Mouse (Mus musculus) cerebellum, adult 18-20 months (tissue): ENCODE measurements at regions not wholly inside any gene's neighbourhood (a gene's known extent, or its start where the extent isn't known, plus 50 kb on each side); places are given as distances from the start of the nearest gene placed in this dataset.
"Not testable (repeated sequence)": the region's sequence is repeated elsewhere in the genome, so short reads cannot be mapped to it uniquely, and the experiment has no call there.

Experiments
- DNase-seq, 2 experiments: peaks; one replicate each; pipeline ENCODE4 v3.0.0; 2021

DNA sequence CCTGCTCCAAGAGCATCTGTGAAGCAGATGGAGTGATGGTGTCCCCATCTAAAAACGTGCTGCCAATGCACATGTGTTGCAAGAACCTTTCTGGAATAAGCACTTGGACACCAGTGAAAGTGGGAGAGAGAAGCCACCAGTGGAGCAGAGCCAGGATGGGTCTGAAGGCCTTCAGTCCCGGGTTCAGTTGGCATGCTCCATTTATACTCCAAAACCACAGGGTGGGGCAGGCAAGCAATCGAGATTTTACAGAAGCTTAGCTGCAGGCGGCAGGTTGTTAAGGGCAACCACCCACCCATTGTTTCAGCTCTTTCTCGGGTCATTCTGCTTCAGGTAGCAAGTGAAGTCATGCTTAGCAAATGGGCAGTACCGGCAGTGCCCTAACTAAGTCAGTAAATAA is 51.8 kb upstream of the Sv2b start:
- peak; percentile 28 to 38 for DNase-seq

GRCm38 (mm10) chr7:75362541-75362940 is 53.5 kb upstream of the Sv2b start:
- no peak for DNase-seq

GRCm38 (mm10) chr7:75365480-75365879 is 56.4 kb upstream of the Sv2b start:
- no peak for DNase-seq

DNA sequence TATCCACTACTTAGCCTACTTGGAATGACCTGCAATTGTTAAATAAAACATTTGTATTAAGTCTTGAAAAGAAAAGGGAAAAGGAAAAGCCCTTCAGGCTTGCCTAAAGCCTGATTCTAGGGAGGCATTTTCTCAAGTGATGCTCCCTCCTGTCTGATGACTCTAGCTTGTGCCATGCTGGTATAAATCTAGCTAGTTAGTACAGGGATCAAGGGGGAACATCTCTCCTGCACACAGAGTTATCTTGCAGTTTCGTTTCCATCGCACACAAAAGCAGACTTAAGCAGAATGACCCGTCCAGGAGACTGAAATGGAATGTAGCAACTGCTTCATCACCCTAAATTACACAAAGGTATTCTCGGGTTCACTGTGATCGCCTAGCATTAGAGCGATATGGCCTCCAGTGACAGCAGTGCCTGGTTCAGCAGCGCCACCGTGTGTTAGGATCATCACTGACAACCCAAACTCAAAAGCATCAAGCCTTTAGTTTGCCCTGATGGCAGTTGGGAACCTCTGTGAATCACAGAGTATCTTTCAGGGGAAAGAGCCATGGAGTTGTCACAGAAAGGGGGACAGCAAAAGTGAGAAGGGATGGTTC is 57.3 kb upstream of the Sv2b start:
- peak; percentile 90 to 93 for DNase-seq

GRCm38 (mm10) chr7:75368315-75368714 is 59.3 kb upstream of the Sv2b start:
- DNase-seq: no peak

- DNase-seq: no peak
Measured at GRCm38 (mm10) chr7:75369366-75369765, 60.3 kb upstream of the Sv2b start.

DNA sequence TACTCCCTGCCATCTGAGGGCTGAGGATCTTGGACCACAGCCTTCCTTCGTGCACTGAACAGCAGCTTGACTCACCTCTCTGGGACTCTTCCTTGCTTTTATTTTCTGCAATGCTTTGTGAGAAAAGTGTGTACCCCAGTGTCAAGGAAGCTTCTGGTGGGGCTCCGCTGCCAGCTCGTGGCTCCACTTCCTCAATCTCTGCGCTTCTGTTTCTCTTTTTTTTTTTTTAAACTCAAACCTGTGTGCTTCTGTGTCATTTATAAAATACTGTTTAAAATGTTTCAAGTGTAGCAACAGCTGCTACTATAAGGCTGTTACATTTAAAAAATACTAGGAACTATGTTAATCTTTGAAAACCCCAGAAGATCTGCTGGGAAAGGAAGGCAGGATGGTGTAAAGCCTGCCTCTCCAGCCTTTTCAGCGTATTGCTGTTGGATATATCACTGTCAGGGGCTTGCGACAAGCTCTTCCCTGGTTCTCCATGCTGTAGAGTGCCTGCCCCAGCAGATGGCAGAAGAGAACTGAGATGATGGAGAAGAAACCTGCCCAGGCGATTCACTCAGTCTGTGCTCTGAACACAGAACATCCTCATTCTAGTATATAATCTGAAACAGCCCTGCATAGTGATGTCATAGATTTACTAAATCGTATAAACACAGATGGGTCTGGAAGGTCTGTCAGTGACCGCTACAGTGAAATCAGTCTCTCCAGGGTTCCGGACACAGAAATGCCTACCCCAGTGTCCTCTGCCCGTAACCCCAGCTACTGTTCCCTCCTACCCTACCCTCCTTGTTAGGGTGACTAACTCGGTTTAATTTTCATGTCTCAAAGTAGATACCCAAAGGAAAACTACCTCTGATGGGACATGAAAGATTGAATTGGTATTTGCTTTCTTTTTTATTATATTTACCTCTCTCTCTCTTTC is 61.8 kb upstream of the Sv2b start:
- peak; percentile 81 to 86 for DNase-seq

- no peak for DNase-seq
Measured at GRCm38 (mm10) chr7:75371520-75371876, 62.4 kb upstream of the Sv2b start.

DNA sequence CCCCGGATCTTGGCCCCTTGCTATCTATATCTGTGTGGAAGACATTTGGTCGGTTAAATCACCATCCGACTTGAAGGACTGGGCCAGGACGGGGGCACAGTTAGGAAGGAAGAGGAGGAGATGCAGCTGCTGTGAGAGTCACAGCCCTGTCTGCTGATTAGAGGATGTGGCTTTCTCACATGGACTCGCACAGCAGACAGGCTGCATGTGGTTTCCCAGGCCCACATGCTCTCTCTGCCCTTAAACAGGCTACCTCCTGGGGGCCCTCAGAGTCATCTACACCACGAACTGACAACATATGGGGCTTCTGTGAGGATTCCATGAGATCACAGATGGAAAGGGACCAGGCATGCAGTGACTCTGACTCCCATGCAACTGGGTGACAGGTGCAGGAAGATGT is 62.9 kb upstream of the Sv2b start:
- peak; percentile 18 to 32 for DNase-seq

DNA sequence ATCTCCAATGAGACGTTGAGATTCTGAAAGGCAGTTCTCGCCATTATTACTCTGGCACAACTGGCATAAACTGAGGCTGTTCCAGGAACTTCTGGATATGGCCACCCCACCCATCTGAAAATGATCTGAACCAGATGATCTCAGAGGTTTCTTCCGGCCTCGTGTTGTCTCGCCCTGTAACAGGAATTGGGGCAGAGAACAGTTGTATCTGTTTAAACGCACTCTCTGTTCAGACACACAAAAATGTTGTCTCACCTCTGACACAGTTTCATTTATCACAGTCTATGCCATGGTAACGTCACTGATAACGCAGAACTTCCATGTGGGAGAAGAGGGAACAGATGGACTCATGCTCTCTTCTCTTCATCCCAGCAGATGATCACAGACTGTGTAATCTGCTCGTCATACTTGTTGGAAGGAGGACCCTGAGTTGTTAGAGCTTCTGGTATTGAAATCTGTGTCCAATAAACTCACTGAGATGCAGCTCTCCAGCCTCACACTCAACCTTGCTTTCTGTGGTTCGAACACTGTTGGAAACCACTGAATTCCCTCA is 63.9 kb upstream of the Sv2b start:
- no peak for DNase-seq

DNA sequence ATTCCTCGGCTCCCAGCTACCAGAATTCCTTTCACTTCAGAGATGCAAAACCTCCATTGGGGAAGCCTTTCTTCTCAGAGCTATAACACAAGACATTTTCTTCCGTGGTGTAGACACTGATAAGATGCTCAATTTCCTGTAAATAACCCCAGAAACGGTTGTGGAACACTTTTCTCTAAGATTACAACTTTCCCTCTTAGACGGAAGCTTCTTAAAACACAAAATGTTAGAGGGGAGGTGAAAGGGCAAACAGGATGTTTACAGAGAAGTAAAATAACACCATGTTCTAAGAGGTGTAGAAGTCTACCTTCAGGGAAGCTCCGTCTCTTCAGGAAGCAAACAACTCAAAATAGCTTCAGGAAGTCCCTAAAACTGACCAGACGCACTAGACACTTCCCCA is 65.4 kb upstream of the Sv2b start:
- no peak for DNase-seq

- DNase-seq: no peak
Measured at GRCm38 (mm10) chr7:75379595-75379994, 70.5 kb upstream of the Sv2b start.

GRCm38 (mm10) chr7:75384506-75384911 is 70.8 kb upstream of the Akap13 start:
- no peak for DNase-seq

DNA sequence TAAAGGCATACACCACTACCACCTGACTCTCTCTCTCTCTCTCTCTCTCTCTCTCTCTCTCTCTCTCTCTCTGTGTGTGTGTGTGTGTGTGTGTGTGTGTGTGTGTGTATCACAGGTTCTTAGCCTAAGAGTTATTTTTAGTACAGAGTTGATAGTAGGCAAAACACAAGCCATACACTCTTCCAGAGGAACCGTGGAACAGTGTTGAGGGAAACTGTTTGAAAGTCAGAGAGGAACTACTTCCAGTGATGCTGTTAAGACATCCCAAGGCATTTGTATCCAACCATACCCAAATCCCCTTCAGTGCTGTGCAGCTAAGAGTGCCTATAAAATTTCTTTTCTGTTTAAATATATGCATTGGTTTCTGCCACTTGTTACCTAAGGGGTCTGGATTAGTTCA is 68.3 kb upstream of the Akap13 start:
- no peak for DNase-seq

GRCm38 (mm10) chr7:75387821-75388431 is 67.4 kb upstream of the Akap13 start:
- DNase-seq: no peak

- DNase-seq: no peak
Measured at GRCm38 (mm10) chr7:75390162-75390561, 65.2 kb upstream of the Akap13 start.

- DNase-seq: no peak
Measured at GRCm38 (mm10) chr7:75392783-75393182, 62.6 kb upstream of the Akap13 start.

DNA sequence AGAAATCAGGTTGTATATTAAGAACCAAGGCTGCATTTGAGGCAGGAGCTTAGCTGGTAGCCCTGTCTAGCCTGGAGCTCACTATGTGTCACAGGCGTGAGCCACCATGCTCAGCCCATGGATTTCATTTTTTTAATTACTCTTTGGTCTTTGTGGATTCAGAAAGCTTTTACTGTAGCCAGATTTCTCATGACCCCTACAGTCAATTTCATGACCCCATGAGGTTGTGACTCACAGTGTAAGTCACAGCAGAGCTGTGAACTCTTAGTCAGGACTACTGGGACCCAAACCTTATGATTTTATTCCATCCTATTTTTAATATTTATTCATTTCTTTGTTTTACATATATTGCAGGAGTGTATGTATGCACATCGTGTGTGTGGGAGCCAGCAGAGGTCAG is 61.9 kb upstream of the Akap13 start:
- DNase-seq: no peak

DNA sequence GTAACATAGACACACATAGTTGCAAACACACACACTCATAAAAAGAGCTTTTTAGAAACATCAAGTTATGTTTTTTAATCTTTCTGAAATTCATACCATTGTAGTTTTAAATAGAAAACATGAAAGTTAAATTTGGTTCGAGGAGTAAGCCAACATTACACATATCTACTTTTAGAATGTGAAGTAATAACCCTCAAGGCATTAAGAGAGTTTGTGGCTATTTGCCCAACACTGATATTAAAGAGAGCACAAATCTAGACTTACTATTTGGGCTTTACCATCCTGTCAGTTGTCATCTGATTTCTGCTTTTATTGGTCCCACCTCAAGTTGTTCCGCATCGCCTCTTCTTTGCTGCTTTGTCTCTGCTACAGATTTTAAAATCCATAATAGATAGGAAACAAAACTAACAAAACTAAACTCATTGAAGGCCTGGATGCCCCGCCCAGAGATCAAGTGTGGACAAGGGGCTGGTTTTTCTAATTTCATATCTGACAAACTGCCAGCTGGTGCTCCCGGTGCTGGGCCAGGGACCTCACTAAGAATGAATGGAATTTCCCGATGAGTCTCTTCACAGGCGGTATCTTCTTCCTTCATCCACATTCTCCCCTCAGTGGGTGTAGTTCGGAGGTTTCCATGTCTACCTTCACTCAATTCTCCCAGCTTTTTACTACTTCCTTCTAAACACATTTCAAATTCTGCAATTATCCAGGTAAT is 60.3 kb upstream of the Akap13 start:
- DNase-seq: no peak

- DNase-seq: no peak
Measured at GRCm38 (mm10) chr7:75397559-75397958, 57.8 kb upstream of the Akap13 start.

- not testable (repeated sequence) for DNase-seq
Measured at GRCm38 (mm10) chr7:75398480-75398879, 56.9 kb upstream of the Akap13 start.

DNA sequence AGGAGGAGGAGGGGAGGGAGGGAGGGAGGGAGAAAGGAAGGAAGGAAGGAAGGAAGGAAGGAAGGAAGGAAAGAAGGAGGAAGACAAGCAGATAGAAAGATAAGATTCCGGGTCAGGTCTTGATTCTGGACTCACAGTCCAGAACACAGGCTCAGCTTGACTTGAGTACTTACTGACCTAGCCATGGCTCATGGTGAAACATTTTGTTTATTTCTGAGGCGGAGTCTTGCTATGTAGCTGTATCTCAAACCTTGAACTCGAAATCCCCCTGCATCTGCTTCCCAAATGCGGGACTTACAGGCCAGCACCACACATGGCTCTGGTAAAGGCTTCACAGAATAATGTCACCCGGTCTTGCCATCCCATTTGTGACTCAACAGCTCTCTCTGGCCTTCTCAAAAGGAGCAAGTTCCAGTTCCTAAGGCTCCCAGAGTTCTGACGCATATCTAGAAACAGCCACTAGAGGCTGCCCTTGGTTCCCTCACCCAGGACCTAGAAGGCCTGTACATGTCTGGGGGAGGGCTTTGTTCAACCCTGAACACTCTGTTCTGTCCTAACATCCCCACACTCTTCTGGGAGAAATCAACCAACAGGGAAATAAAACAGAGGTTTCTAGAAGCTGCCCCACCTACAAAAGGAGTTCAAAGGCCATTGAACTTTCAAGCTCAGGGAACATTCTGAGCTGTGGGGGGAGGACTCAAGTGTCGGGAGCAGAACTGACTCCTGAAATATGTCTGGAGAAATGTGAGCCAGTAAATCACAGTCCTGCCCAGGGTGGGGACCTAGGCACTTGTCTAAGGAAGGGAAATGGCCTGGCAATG is 56.2 kb upstream of the Akap13 start:
- DNase-seq: peak; percentile 4 to 15
